Mouse (Mus musculus) embryonic fibroblast, embryonic 13.5 days (primary cell): Measurements from ENCODE around the gene Tor1a.

ENCODE experiments used
- CTCF ChIP-seq: IDR thresholded peaks from 2 replicates; pipeline ENCODE4 v1.5.1; 2011; ENCODE audit warnings: mild to moderate bottlenecking, control low read depth, low read length, moderate library complexity, borderline replicate concordance; ENCODE audit not compliant: insufficient read depth
- POLR2A ChIP-seq: IDR thresholded peaks from 2 replicates; pipeline ENCODE4 v1.6.1; 2011; ENCODE audit warnings: low read depth, mild to moderate bottlenecking, control low read depth, low read length, moderate library complexity

DNA sequence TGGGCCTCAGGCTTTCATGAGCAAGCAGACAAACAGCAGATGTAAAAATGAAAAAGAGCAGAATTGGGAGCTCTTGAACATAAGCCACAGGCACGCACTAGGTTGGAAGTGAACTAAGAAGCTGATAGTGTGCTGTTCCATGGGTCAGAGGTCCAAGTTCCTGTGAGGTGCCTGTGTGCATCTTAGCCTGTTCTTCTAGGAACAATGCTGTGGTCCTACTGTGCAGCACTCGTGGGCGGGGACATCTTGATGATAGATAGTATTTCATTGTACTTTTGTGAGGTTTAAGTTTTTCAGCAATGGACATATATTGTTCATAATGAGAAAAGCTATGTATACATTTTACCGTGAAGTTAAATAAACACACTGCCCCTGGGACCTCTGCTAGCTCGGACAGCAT lies 39.5 kb upstream of the Tor1a start:
- TF ChIP-seq CTCF = no peak
- TF ChIP-seq POLR2A = no peak
